Mouse (Mus musculus): ENCODE data around the gene Nanog. TPM values are rescaled to one million over a fixed set of nuclear protein-coding genes. Genes with fewer than 3 reads are reported as not detected.

Gene Nanog
- polyA plus RNA-seq, 1 experiment from 2014 or later = 0.23 TPM

DNA sequence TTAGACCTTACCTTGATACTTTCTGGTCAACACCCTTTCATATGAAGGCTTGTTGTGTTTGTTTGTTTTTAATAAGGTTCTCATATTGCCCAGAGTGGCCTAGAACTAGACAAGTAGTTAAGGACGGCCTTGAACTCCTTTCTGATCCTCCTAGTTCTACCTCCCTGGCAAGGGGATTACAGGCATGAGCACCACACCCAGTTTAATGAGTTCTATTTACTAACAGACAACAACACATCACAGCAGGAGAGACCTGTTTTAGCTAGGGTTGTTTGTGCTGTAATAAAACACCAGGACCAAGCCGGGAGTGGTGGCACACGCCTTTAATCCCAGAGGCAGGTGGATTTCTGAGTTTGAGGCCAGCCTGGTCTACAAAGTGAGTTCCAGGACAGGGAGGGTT is 55.2 kb downstream of the Nanog start:
- WGBS (ENCODE audit: insufficient replicate concordance) = 82% methylated on average over 3 of the region's 3 CpGs
- no peak overlapping the region for H3K27ac ChIP-seq (ENCODE audit: low read depth, low read length)
- no peak overlapping the region for H3K9ac ChIP-seq (ENCODE audit: low read depth, low read length)
- ATAC-seq (replicated peaks; ENCODE audit: insufficient number of reproducible peaks, low FRiP score, low TSS enrichment) = no peak
- H3K4me2 ChIP-seq = no peak overlapping the region
- peaks cover 6% of the 10 kb centered on the region; the same call in 1 of the 2 replicates for H3K4me1 ChIP-seq (ENCODE audit: control insufficient read depth, insufficient read depth, low read length)
- no peaks in the 10 kb centered on the region for H3K9me3 ChIP-seq (replicated peaks; ENCODE audit: control insufficient read depth, low read length)
- H3K27me3 ChIP-seq (ENCODE audit: control insufficient read depth, insufficient read depth, low read length) = no peaks in the 10 kb centered on the region
- no peak overlapping the region for H3K4me3 ChIP-seq (ENCODE audit: low read depth, low read length)
- H3K36me3 ChIP-seq (ENCODE audit: control insufficient read depth, insufficient read depth, low read length) = no peaks in the 10 kb centered on the region

GRCm38 (mm10) chr6:122762952-122763700 is 55.8 kb downstream of the Nanog start:
- WGBS (ENCODE audit: insufficient replicate concordance) = 43% methylated on average over 11 of the region's 11 CpGs
- H3K4me3 ChIP-seq (ENCODE audit: low read depth, low read length) = no peak overlapping the region
- H3K36me3 ChIP-seq (ENCODE audit: control insufficient read depth, insufficient read depth, low read length) = no peaks in the 10 kb centered on the region
- no peaks in the 10 kb centered on the region for H3K27me3 ChIP-seq (ENCODE audit: control insufficient read depth, insufficient read depth, low read length)
- H3K4me1 ChIP-seq (ENCODE audit: control insufficient read depth, insufficient read depth, low read length) = peaks cover 6% of the 10 kb centered on the region; the same call in 1 of the 2 replicates
- peak; percentile 44; the same call in 1 of the 2 replicates for ATAC-seq (replicated peaks; ENCODE audit: insufficient number of reproducible peaks, low FRiP score, low TSS enrichment)
- no peak overlapping the region for H3K9ac ChIP-seq (ENCODE audit: low read depth, low read length)
- H3K4me2 ChIP-seq = no peak overlapping the region
- H3K27ac ChIP-seq (ENCODE audit: low read depth, low read length) = peak overlapping the region; percentile 32; the same call in 1 of the 2 replicates
- H3K9me3 ChIP-seq (replicated peaks; ENCODE audit: control insufficient read depth, low read length) = no peaks in the 10 kb centered on the region

- H3K9me3 ChIP-seq (replicated peaks; ENCODE audit: control insufficient read depth, low read length) = no peaks in the 10 kb centered on the region
- H3K27ac ChIP-seq (ENCODE audit: low read depth, low read length) = peak overlapping the region; percentile 32; the same call in 1 of the 2 replicates
- no peak for ATAC-seq (replicated peaks; ENCODE audit: insufficient number of reproducible peaks, low FRiP score, low TSS enrichment)
- peak overlapping the region; percentile 43 for H3K4me3 ChIP-seq (ENCODE audit: low read depth, low read length)
- H3K36me3 ChIP-seq (ENCODE audit: control insufficient read depth, insufficient read depth, low read length) = no peaks in the 10 kb centered on the region
- no peaks in the 10 kb centered on the region for H3K27me3 ChIP-seq (ENCODE audit: control insufficient read depth, insufficient read depth, low read length)
- H3K4me1 ChIP-seq (ENCODE audit: control insufficient read depth, insufficient read depth, low read length) = peaks cover 6% of the 10 kb centered on the region; the same call in 1 of the 2 replicates
- peak overlapping the region; percentile 92 for H3K4me2 ChIP-seq
- peak overlapping the region; percentile 71 for H3K9ac ChIP-seq (ENCODE audit: low read depth, low read length)
- 32% methylated on average over 17 of the region's 17 CpGs for WGBS (ENCODE audit: insufficient replicate concordance)
These were observed 56.7 kb downstream of the Nanog start for GRCm38 (mm10) chr6:122763844-122764445.

Other genes with a start within 250 kb of the Nanog start
- gene Rimklb, start 208.7 kb upstream of the Nanog start, polyA plus RNA-seq (2014; fragmentation: Nextera tagmentation; extraction: Ambion mirVana) = 8.7 and 10.9 TPM in 2 replicates
- 5.4 and 5.9 TPM in 2 replicates for gene Mfap5, start 201.6 kb upstream of the Nanog start, polyA plus RNA-seq (2014; fragmentation: Nextera tagmentation; extraction: Ambion mirVana)
- 0.16 TPM in 1 of 2 replicates, not detected in the other for gene Aicda, start 153.7 kb upstream of the Nanog start, polyA plus RNA-seq (2014; fragmentation: Nextera tagmentation; extraction: Ambion mirVana)
- 0.97 and 2.4 TPM in 2 replicates for gene Apobec1, start 105.0 kb upstream of the Nanog start, polyA plus RNA-seq (2014; fragmentation: Nextera tagmentation; extraction: Ambion mirVana)
- gene Gdf3, start 97.4 kb upstream of the Nanog start, polyA plus RNA-seq (2014; fragmentation: Nextera tagmentation; extraction: Ambion mirVana) = 0.17 and 0.56 TPM in 2 replicates
- gene Dppa3, start 81.1 kb upstream of the Nanog start, polyA plus RNA-seq (2014; fragmentation: Nextera tagmentation; extraction: Ambion mirVana) = not detected in 2 replicates
- gene Slc2a3, start 94.2 kb downstream of the Nanog start, polyA plus RNA-seq (2014; fragmentation: Nextera tagmentation; extraction: Ambion mirVana) = 27.5 and 33.2 TPM in 2 replicates
- 4.9 and 5.9 TPM in 2 replicates for gene Foxj2, start 112.4 kb downstream of the Nanog start, polyA plus RNA-seq (2014; fragmentation: Nextera tagmentation; extraction: Ambion mirVana)
- gene C3ar1, start 148.7 kb downstream of the Nanog start, polyA plus RNA-seq (2014; fragmentation: Nextera tagmentation; extraction: Ambion mirVana) = 1.4 and 1.5 TPM in 2 replicates
- 64.4 and 67.8 TPM in 2 replicates for gene Necap1, start 167.0 kb downstream of the Nanog start, polyA plus RNA-seq (2014; fragmentation: Nextera tagmentation; extraction: Ambion mirVana)
- 0.14 and 0.43 TPM in 2 replicates for gene Clec4a1, start 214.4 kb downstream of the Nanog start, polyA plus RNA-seq (2014; fragmentation: Nextera tagmentation; extraction: Ambion mirVana)
- gene Clec4a3, start 245.0 kb downstream of the Nanog start, polyA plus RNA-seq (2014; fragmentation: Nextera tagmentation; extraction: Ambion mirVana) = 0.17 TPM in 1 of 2 replicates, not detected in the other